Mouse (Mus musculus): ENCODE results near the gene Atpif1. TPM values are rescaled to one million over a fixed set of nuclear protein-coding genes. Genes with fewer than 3 reads are reported as not detected.

Atpif1 gene
- polyA plus RNA-seq, 1 experiment from 2014 or later, result 1,320 TPM

GRCm38 (mm10) chr4:132519188-132519587 lies 14.3 kb downstream of the Atpif1 start:
- no peak overlapping the region for H3K9ac ChIP-seq
- no peak overlapping the region for H3K4me3 ChIP-seq
- H3K4me1 ChIP-seq (replicated peaks), result peaks cover 11% of the 10 kb centered on the region
- H3K36me3 ChIP-seq, result no peaks in the 10 kb centered on the region
- no peak overlapping the region for H3K4me2 ChIP-seq
- no peak overlapping the region for H3K27ac ChIP-seq (replicated peaks)
- 91% methylated on average over 3 of the region's 3 CpGs for WGBS
- no peak for ATAC-seq (ENCODE audit: low FRiP score, low read depth)
- no peaks in the 10 kb centered on the region for H3K9me3 ChIP-seq
- no peaks in the 10 kb centered on the region for H3K27me3 ChIP-seq

GRCm38 (mm10) chr4:132518066-132518465 lies 15.4 kb downstream of the Atpif1 start:
- H3K9me3 ChIP-seq, result no peaks in the 10 kb centered on the region
- H3K27me3 ChIP-seq, result peaks cover 7% of the 10 kb centered on the region; the same call in 1 of the 2 replicates
- no peak overlapping the region for H3K4me2 ChIP-seq
- no peak overlapping the region for H3K9ac ChIP-seq
- H3K4me1 ChIP-seq (replicated peaks), result peaks cover 17% of the 10 kb centered on the region
- H3K27ac ChIP-seq (replicated peaks), result no peak overlapping the region
- 54% methylated on average over 8 of the region's 8 CpGs for WGBS
- no peak overlapping the region for H3K4me3 ChIP-seq
- ATAC-seq (ENCODE audit: low FRiP score, low read depth), result no peak
- H3K36me3 ChIP-seq, result no peaks in the 10 kb centered on the region

GRCm38 (mm10) chr4:132515369-132516155 lies 17.9 kb downstream of the Atpif1 start:
- peaks cover 17% of the 10 kb centered on the region for H3K4me1 ChIP-seq (replicated peaks)
- ATAC-seq (ENCODE audit: low FRiP score, low read depth), result peak; percentile 96
- 21% methylated on average over 22 of the region's 22 CpGs for WGBS

GRCm38 (mm10) chr4:132514555-132515135 lies 18.8 kb downstream of the Atpif1 start:
- Histone ChIP-seq H3K27ac (replicated peaks) (peak overlapping the region; percentile 78), H3K9me3 (no peaks in the 10 kb centered on the region), H3K36me3 (no peaks in the 10 kb centered on the region), H3K4me3 (peak overlapping the region; percentile 46), H3K27me3 (peaks cover 7% of the 10 kb centered on the region; the same call in 1 of the 2 replicates), H3K4me2 (peak overlapping the region; percentile 94), H3K9ac (peak overlapping the region; percentile 17), H3K4me1 (replicated peaks) (peaks cover 17% of the 10 kb centered on the region)
- WGBS, result 2% methylated on average over 21 of the region's 21 CpGs
- no peak for ATAC-seq (ENCODE audit: low FRiP score, low read depth)

More at GRCm38 (mm10) chr4:132515369-132516155, 17.9 kb downstream of the Atpif1 start:
- H3K36me3 ChIP-seq, result no peaks in the 10 kb centered on the region
- H3K27ac ChIP-seq (replicated peaks), result peak overlapping the region; percentile 78
- H3K9me3 ChIP-seq, result no peaks in the 10 kb centered on the region
- peak overlapping the region; percentile 8 for H3K9ac ChIP-seq
- peak overlapping the region; percentile 46 for H3K4me3 ChIP-seq
- peaks cover 7% of the 10 kb centered on the region; the same call in 1 of the 2 replicates for H3K27me3 ChIP-seq
- peak overlapping the region; percentile 94 for H3K4me2 ChIP-seq

GRCm38 (mm10) chr4:132513395-132514273 lies 19.8 kb downstream of the Atpif1 start:
- Histone ChIP-seq H3K27ac (replicated peaks) (no peak overlapping the region), H3K4me3 (no peak overlapping the region), H3K4me1 (replicated peaks) (peaks cover 26% of the 10 kb centered on the region), H3K36me3 (no peaks in the 10 kb centered on the region), H3K9me3 (no peaks in the 10 kb centered on the region), H3K27me3 (peaks cover 7% of the 10 kb centered on the region; the same call in 1 of the 2 replicates), H3K4me2 (peak overlapping the region; percentile 16), H3K9ac (no peak overlapping the region)
- no peak for ATAC-seq (ENCODE audit: low FRiP score, low read depth)
- WGBS, result 32% methylated on average over 14 of the region's 14 CpGs

- Histone ChIP-seq H3K27me3 (peaks cover 7% of the 10 kb centered on the region; the same call in 1 of the 2 replicates), H3K4me2 (no peak overlapping the region), H3K27ac (replicated peaks) (no peak overlapping the region), H3K9ac (no peak overlapping the region), H3K36me3 (no peaks in the 10 kb centered on the region), H3K4me3 (no peak overlapping the region), H3K9me3 (no peaks in the 10 kb centered on the region), H3K4me1 (replicated peaks) (peaks cover 28% of the 10 kb centered on the region)
- WGBS, result 79% methylated on average over 3 of the region's 3 CpGs
- no peak for ATAC-seq (ENCODE audit: low FRiP score, low read depth)
Observed at GRCm38 (mm10) chr4:132512080-132512479, 21.4 kb downstream of the Atpif1 start.

- Histone ChIP-seq H3K9ac (peak within 1 kb of the TSS; percentile 64), H3K4me2 (peak within 1 kb of the TSS; percentile 91), H3K27ac (replicated peaks) (peak within 1 kb of the TSS; percentile 75), H3K4me1 (replicated peaks) (peaks cover 23% of the 10 kb centered on the region), H3K27me3 (peaks cover 7% of the 10 kb centered on the region; the same call in 1 of the 2 replicates), H3K4me3 (peak within 1 kb of the TSS; percentile 53), H3K9me3 (no peaks in the 10 kb centered on the region), H3K36me3 (no peaks in the 10 kb centered on the region)
- peak; percentile 95 for ATAC-seq (ENCODE audit: low FRiP score, low read depth)
- WGBS, result 1% methylated on average over 31 of the region's 32 CpGs
Observed at GRCm38 (mm10) chr4:132510352-132510798, 23.1 kb downstream of the Atpif1 start, which contains the start of gene Sesn2. Gene Sesn2 (minus strand): TSS chr4:132510501.

GRCm38 (mm10) chr4:132509621-132510296 lies 23.7 kb downstream of the Atpif1 start:
- no peaks in the 10 kb centered on the region for H3K9me3 ChIP-seq
- peaks cover 22% of the 10 kb centered on the region for H3K4me1 ChIP-seq (replicated peaks)
- H3K9ac ChIP-seq, result peak overlapping the region; percentile 64
- H3K4me3 ChIP-seq, result peak overlapping the region; percentile 53
- ATAC-seq (ENCODE audit: low FRiP score, low read depth), result peak; percentile 76
- H3K4me2 ChIP-seq, result peak overlapping the region; percentile 91
- H3K27ac ChIP-seq (replicated peaks), result peak overlapping the region; percentile 75
- WGBS, result under 1% methylated on average over 51 of the region's 52 CpGs
- peaks cover 7% of the 10 kb centered on the region; the same call in 1 of the 2 replicates for H3K27me3 ChIP-seq
- H3K36me3 ChIP-seq, result no peaks in the 10 kb centered on the region

- Histone ChIP-seq H3K9ac (no peak overlapping the region), H3K4me2 (no peak overlapping the region), H3K36me3 (no peaks in the 10 kb centered on the region), H3K9me3 (no peaks in the 10 kb centered on the region), H3K27ac (replicated peaks) (no peak overlapping the region), H3K4me1 (replicated peaks) (peaks cover 11% of the 10 kb centered on the region), H3K27me3 (no peaks in the 10 kb centered on the region), H3K4me3 (no peak overlapping the region)
- no peak for ATAC-seq (ENCODE audit: low FRiP score, low read depth)
- whole genome bisulfite sequencing, result 46% methylated on average over 2 of the region's 2 CpGs
Observed at GRCm38 (mm10) chr4:132507210-132507609, 26.2 kb downstream of the Atpif1 start.

- H3K9ac ChIP-seq, result no peak overlapping the region
- no peak overlapping the region for H3K27ac ChIP-seq (replicated peaks)
- no peaks in the 10 kb centered on the region for H3K36me3 ChIP-seq
- no peak overlapping the region for H3K4me3 ChIP-seq
- no peaks in the 10 kb centered on the region for H3K27me3 ChIP-seq
- H3K4me1 ChIP-seq (replicated peaks), result peaks cover 11% of the 10 kb centered on the region
- no peak overlapping the region for H3K4me2 ChIP-seq
- WGBS, result 81% methylated on average over 6 of the region's 6 CpGs
- ATAC-seq (ENCODE audit: low FRiP score, low read depth), result no peak
- H3K9me3 ChIP-seq, result no peaks in the 10 kb centered on the region
Observed at GRCm38 (mm10) chr4:132506250-132506649, 27.2 kb downstream of the Atpif1 start.

- Histone ChIP-seq H3K4me2 (no peak overlapping the region), H3K27me3 (no peaks in the 10 kb centered on the region), H3K9ac (no peak overlapping the region), H3K27ac (replicated peaks) (no peak overlapping the region), H3K36me3 (no peaks in the 10 kb centered on the region), H3K9me3 (no peaks in the 10 kb centered on the region), H3K4me1 (replicated peaks) (peaks cover 11% of the 10 kb centered on the region), H3K4me3 (no peak overlapping the region)
- 22% methylated on average over 10 of the region's 10 CpGs for WGBS
- no peak for ATAC-seq (ENCODE audit: low FRiP score, low read depth)
Observed at GRCm38 (mm10) chr4:132505800-132506199, 27.7 kb downstream of the Atpif1 start.

All from hindbrain, embryonic 15.5 days (tissue).